Mouse (Mus musculus) stomach, embryonic 14.5 days (tissue): ENCODE results near the gene Mchr1. TPM values are rescaled to one million over a fixed set of nuclear protein-coding genes. Genes with fewer than 3 reads are reported as not detected.
"Not testable (repeated sequence)": the region's sequence is repeated elsewhere in the genome, so short reads cannot be mapped to it uniquely, and the experiment has no call there.

Experiments
- ATAC-seq: fragments of 200-750 bp; cut with Nextera tagmentation; 2 replicates; pipeline ENCODE4 v1.8.0; 2017; ENCODE audit warnings: low read depth, moderate TSS enrichment; ENCODE audit not compliant: insufficient number of reproducible peaks, insufficient read depth, low FRiP score
- H3K27ac ChIP-seq: fragments of 300-500 bp; sonication (generic); 2 replicates; pipeline ENCODE4 v1.5.1; 2014; ENCODE audit warnings: mild to moderate bottlenecking, low read length, moderate library complexity, mixed read lengths
- H3K27me3 ChIP-seq: fragments of 300-500 bp; sonication (generic); 2 replicates; pipeline ENCODE4 v1.6.1; 2014; ENCODE audit warnings: low read length, control low read depth, mixed read lengths; ENCODE audit not compliant: control insufficient read depth, insufficient read depth
- H3K36me3 ChIP-seq: fragments of 300-500 bp; sonication (generic); 2 replicates; pipeline ENCODE4 v1.6.1; 2014; ENCODE audit warnings: mild to moderate bottlenecking, control low read depth, low read length, moderate library complexity, mixed read lengths; ENCODE audit not compliant: control insufficient read depth, insufficient read depth
- H3K4me1 ChIP-seq: fragments of 300-500 bp; sonication (generic); 2 replicates; pipeline ENCODE4 v1.6.1; 2014; ENCODE audit warnings: low read length, control low read depth, mixed read lengths; ENCODE audit not compliant: control insufficient read depth, insufficient read depth
- H3K4me2 ChIP-seq: fragments of 300-500 bp; sonication (generic); replicated peaks from 2 replicates; pipeline ENCODE4 v1.6.1; 2014; ENCODE audit warnings: low read depth, low read length, control low read depth
- H3K4me3 ChIP-seq: fragments of 300-500 bp; sonication (generic); 2 replicates; pipeline ENCODE4 v1.5.1; 2014; ENCODE audit warnings: low read depth, low read length, control low read depth
- H3K9ac ChIP-seq: fragments of 300-500 bp; sonication (generic); replicated peaks from 2 replicates; pipeline ENCODE4 v1.6.1; 2014; ENCODE audit warnings: low read depth, mild to moderate bottlenecking, control low read depth, low read length, moderate library complexity, mixed read lengths
- H3K9me3 ChIP-seq: fragments of 300-500 bp; sonication (generic); 2 replicates; pipeline ENCODE4 v1.6.1; 2016; ENCODE audit warnings: low read depth, low read length, control low read depth; ENCODE audit not compliant: control insufficient read depth
- WGBS: fragments of 180-500 bp; shearing (Covaris S2); extraction: QIAGEN DNeasy Blood & Tissue Kit; methylation state at CpG from one replicate; pipeline ENCODE4 v1.1.7; 2014; 5-methylcytosine and 5-hydroxymethylcytosine counted together
- polyA plus RNA-seq: library from polyadenylated mRNA; unstranded; fragments of >200 nt; fragmentation: Nextera tagmentation; extraction: Ambion mirVana; gene quantifications from 2 replicates; pipeline ENCODE4 v1.2.1, GENCODE M21; 2014

Gene Mchr1
- polyA plus RNA-seq, 1 experiment from 2014 or later, result 0.26 TPM

DNA sequence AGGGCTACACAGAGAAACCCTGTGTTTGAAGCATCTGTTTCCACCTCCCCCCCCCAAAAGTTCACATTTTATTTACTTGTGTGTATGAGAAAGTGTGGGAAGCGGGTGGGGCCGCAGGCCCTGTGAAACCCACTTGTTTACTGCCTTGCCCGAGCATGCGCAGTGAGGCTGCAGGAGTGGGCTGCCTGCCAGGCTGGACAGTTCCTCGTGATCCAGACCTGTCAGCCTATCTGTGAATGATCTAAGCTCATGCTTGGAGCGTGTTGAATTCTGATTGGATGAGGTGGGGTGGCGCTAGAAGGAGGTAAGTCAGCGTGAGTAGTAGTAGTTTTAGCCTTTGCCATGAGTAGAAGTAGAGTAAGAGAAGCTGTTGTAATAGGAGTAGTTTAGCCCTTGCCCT lies 15.2 kb upstream of the Mchr1 start:
- not testable (repeated sequence) for H3K36me3 ChIP-seq

DNA sequence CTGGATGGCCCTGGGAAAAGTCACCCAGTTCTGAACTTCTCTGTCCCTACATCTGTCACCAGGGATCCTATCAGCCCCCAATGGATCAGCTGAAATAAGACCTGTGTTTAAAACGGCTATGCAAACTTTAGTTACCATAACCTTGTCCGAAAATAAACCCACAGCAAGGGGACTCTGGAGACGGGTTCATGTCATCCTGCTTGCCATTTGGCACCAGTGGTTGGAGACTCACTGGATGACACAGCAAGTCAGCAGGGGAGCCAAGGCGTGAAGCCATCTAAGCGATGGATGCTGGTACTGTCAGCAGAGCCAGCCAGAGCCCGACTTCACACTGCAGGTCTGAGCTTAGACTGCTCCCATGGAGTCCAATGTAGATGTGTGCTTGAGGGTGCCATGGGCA lies 13.9 kb upstream of the Mchr1 start:
- H3K27ac ChIP-seq, result no peak overlapping the region
- H3K27me3 ChIP-seq, result no peaks in the 10 kb centered on the region
- H3K4me2 ChIP-seq, result no peak overlapping the region
- no peak overlapping the region for H3K9ac ChIP-seq
- no peaks in the 10 kb centered on the region for H3K9me3 ChIP-seq
- WGBS, result 57% methylated on average over 6 of the region's 6 CpGs
- no peaks in the 10 kb centered on the region for H3K36me3 ChIP-seq
- no peaks in the 10 kb centered on the region for H3K4me1 ChIP-seq
- H3K4me3 ChIP-seq, result no peak overlapping the region
- no peak for ATAC-seq

More for the DNA sequence above, 15.2 kb upstream of the Mchr1 start:
- not testable (repeated sequence) for H3K27me3 ChIP-seq, H3K27ac ChIP-seq, ATAC-seq, H3K4me3 ChIP-seq, H3K9ac ChIP-seq, H3K9me3 ChIP-seq, H3K4me2 ChIP-seq, H3K4me1 ChIP-seq
- WGBS, result 63% methylated on average over 8 of the region's 8 CpGs

DNA sequence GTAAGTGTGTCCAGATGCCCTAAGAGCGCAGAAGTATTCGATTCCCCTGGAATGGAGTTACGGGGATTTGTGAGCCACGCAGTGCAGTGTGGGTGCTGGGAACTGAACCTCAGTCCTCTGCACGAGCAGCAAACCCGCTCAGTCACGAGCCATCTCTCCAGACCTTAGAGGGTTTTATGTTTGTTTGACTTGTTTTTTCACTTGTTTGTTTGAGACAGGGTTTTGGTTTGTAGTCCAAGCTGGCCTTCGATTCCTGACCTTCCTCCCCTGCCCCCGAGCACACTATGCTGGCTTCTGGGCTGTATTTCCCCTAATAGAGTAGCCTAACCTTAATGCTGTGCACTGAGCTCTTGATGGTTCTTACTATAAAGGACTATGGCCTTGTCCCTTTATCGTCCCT lies 10.3 kb upstream of the Mchr1 start:
- Histone ChIP-seq H3K4me3 (no peak overlapping the region), H3K9ac (no peak overlapping the region), H3K4me1 (no peaks in the 10 kb centered on the region), H3K27ac (no peak overlapping the region), H3K36me3 (no peaks in the 10 kb centered on the region), H3K9me3 (no peaks in the 10 kb centered on the region), H3K27me3 (no peaks in the 10 kb centered on the region), H3K4me2 (no peak overlapping the region)
- no peak for ATAC-seq
- 84% methylated on average over 10 of the region's 10 CpGs for WGBS

DNA sequence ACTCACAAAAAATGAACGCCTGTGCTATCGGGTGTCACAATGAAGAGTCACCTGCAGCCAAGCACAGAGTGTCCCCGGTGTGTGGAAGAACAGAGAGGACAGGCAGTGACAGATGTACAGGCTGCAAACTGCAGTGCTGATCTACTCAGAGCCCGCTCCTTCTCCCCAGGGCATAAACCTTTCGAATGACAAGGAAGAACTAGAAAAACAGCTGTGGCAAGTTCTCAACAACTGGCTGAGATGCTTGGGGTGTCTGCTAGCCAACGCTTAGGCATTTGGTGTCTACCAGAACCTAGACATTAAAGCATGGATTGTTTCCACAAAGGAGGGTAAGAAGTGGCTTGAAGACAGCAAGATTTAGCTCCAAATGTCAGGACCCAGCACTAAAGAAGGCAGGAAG lies 9.6 kb upstream of the Mchr1 start:
- 80% methylated on average over 6 of the region's 6 CpGs for WGBS
- Histone ChIP-seq H3K4me2 (no peak overlapping the region), H3K9me3 (no peaks in the 10 kb centered on the region), H3K9ac (no peak overlapping the region), H3K4me3 (no peak overlapping the region), H3K27ac (no peak overlapping the region), H3K27me3 (no peaks in the 10 kb centered on the region), H3K36me3 (no peaks in the 10 kb centered on the region), H3K4me1 (no peaks in the 10 kb centered on the region)
- ATAC-seq, result no peak

DNA sequence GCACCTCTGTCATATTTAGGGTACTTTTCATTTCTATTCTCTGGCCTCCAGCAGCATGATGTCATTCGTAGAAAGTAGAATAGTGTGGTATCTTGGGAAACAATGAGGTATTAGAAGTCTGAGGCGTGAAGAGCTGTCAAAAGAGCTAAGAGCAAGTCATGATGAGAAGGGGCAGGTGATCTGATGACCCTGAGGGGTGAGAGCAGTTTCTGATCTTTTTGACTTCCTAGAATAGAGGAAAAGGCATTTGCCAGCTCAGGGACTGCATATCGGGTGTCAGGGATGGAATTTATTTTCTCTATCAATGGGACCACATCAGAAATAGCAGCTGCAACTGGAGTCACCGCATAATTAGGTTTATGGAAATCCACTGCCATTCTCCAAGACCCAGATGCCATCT lies 8.5 kb upstream of the Mchr1 start:
- no peaks in the 10 kb centered on the region for H3K36me3 ChIP-seq
- ATAC-seq, result no peak
- 70% methylated on average over 4 of the region's 4 CpGs for WGBS
- no peaks in the 10 kb centered on the region for H3K9me3 ChIP-seq
- H3K27ac ChIP-seq, result no peak overlapping the region
- no peak overlapping the region for H3K9ac ChIP-seq
- H3K4me1 ChIP-seq, result no peaks in the 10 kb centered on the region
- no peaks in the 10 kb centered on the region for H3K27me3 ChIP-seq
- H3K4me2 ChIP-seq, result no peak overlapping the region
- H3K4me3 ChIP-seq, result no peak overlapping the region

DNA sequence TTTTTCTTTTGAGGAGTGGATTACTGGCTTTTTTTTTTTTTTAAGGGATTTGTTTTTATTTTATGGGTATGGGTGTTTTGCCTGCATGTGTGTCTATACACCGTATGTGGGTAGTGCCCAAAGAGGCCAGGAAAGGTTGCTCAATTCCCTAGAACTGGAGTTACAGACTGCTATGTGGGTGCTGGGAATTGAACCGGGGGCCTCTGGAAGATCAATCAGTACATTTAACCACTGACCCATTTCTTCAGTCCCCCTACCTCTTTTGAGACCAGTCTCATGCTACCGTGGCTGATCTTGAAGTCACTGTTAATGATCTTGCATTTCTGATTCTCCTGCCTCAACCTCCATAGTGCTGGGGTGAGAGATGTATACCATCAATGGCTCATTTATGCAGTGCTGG lies 8.0 kb upstream of the Mchr1 start:
- Histone ChIP-seq H3K9me3 (no peaks in the 10 kb centered on the region), H3K36me3 (no peaks in the 10 kb centered on the region), H3K4me2 (no peak overlapping the region), H3K4me1 (no peaks in the 10 kb centered on the region), H3K4me3 (no peak overlapping the region), H3K27ac (no peak overlapping the region), H3K27me3 (no peaks in the 10 kb centered on the region), H3K9ac (no peak overlapping the region)
- ATAC-seq, result no peak
- 86% methylated on average over 3 of the region's 3 CpGs for WGBS

DNA sequence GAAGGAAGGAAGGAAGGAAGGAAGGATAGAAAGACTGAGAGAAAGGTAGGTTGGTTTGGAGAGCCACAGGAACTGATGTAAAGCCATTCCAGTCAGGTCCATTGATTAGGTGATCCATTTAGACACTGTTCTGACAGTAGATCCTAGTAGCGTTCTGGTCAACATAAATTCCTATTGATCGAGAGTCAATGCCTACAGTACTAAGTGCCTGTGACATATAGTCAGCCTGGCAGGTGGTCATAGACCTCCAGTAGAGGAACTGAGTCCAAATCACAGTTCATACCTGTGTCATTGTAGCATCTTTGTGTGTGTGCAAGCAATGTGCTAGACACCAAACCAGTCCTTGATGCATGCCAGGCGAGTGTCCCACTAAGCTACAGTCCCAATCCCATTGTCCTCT lies 7.0 kb upstream of the Mchr1 start:
- no peak overlapping the region for H3K9ac ChIP-seq
- no peak overlapping the region for H3K27ac ChIP-seq
- no peaks in the 10 kb centered on the region for H3K36me3 ChIP-seq
- no peaks in the 10 kb centered on the region for H3K27me3 ChIP-seq
- WGBS, result 96% methylated on average over 3 of the region's 3 CpGs
- ATAC-seq, result no peak
- H3K4me3 ChIP-seq, result no peak overlapping the region
- H3K4me1 ChIP-seq, result no peaks in the 10 kb centered on the region
- H3K4me2 ChIP-seq, result no peak overlapping the region
- H3K9me3 ChIP-seq, result no peaks in the 10 kb centered on the region

DNA sequence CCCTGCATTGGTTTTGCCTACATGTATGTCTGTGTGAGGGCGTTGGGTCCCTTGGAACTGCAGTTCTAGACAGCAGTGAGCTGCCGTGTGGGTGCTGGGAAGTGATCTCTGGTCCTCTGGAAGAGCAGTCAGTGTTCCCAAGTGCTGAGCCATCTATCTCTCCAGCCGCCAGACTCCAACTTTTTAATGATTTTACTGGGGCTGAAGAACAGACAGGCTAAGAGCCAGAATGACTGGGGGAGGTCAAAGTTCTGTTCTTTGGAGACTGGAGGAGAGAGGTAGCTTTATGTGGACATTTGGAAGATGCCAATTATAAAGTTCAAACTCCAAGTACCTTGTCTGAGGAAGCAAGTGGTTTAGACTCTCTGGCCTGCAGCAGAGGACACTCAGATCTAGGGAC lies 5.5 kb upstream of the Mchr1 start:
- H3K36me3 ChIP-seq, result no peaks in the 10 kb centered on the region
- no peak overlapping the region for H3K4me2 ChIP-seq
- H3K9ac ChIP-seq, result no peak overlapping the region
- no peak for ATAC-seq
- no peak overlapping the region for H3K27ac ChIP-seq
- H3K4me3 ChIP-seq, result no peak overlapping the region
- no peaks in the 10 kb centered on the region for H3K4me1 ChIP-seq
- H3K27me3 ChIP-seq, result no peaks in the 10 kb centered on the region
- 58% methylated on average over 3 of the region's 3 CpGs for WGBS
- no peaks in the 10 kb centered on the region for H3K9me3 ChIP-seq

DNA sequence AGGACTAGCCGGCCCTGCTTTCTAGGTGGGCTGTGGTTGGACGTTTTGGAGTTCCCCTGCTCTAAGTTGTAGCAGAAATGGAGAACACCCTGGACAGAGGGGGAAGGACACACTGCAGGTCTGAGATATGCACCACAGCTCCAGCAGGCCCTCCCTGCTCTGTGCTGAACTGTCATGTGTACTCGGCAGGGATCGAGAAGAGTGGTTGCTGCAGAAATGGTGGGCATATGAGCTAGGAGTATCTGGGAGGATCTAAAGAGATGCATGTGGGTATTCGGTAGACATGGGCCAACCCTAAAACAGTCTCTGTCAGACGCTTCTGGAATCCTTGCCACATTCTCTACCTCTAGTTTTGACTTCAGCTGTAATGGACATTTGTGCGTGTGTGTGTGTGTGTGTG lies 4.0 kb upstream of the Mchr1 start:
- H3K27me3 ChIP-seq, result no peaks in the 10 kb centered on the region
- no peak overlapping the region for H3K27ac ChIP-seq
- 74% methylated on average over 7 of the region's 7 CpGs for WGBS
- no peak for ATAC-seq
- no peaks in the 10 kb centered on the region for H3K36me3 ChIP-seq
- H3K4me1 ChIP-seq, result 0 out of 2 replicates have a peak, but pooled peaks cover 5% of the 10 kb centered on the region
- H3K4me3 ChIP-seq, result no peak overlapping the region
- no peaks in the 10 kb centered on the region for H3K9me3 ChIP-seq
- no peak overlapping the region for H3K4me2 ChIP-seq
- H3K9ac ChIP-seq, result no peak overlapping the region
